ENCODE assay signal across 8 mouse cellular contexts in genomic region chr10:63022541-63023120, GRCm38 (mm10). TPM values are rescaled to one million over a fixed set of nuclear protein-coding genes. Genes with fewer than 3 reads are reported as not detected.
A peak's percentile ranks its signal among the peaks of the same experiment; 100 is the strongest.
DNase-seq lines count a peak whose midpoint lies in the region; ATAC-seq and TF ChIP-seq lines count a peak whose summit lies in the region.

No protein-coding gene starts in this region.

- peak overlapping the region; percentile 98 for H3K4me3 ChIP-seq in heart, embryonic 16.5 days (ENCODE audit: low read length)
- peak overlapping the region; percentile 76 to 86 for H3K4me3 ChIP-seq in ES-E14 (ENCODE audit: insufficient read depth in 1 of 2, low read depth in 1 of 2, low read length in 2 of 2, poor library complexity in 1 of 2, severe bottlenecking in 1 of 2)
- peak overlapping the region; percentile 85 for H3K4me3 ChIP-seq in forebrain, embryonic 15.5 days
- H3K4me3 ChIP-seq in liver, embryonic 16.5 days (ENCODE audit: low read depth, low read length): peak overlapping the region; percentile 95

- no peak for DNase-seq in heart, postnatal 36 days
- no peak for DNase-seq in ES-E14 (ENCODE audit: low read depth, low spot score)
- no peak for DNase-seq in left cerebral cortex, adult 11 months (ENCODE audit: low spot score)
- no peak for DNase-seq in cerebellum, adult 8-10 months

- H3K27me3 ChIP-seq in heart, embryonic 16.5 days (ENCODE audit: control insufficient read depth, insufficient read depth, low read length): no peaks in the 10 kb centered on the region
- H3K27me3 ChIP-seq in forebrain, embryonic 15.5 days: no peaks in the 10 kb centered on the region
- H3K27me3 ChIP-seq in liver, embryonic 16.5 days (ENCODE audit: control insufficient read depth, insufficient read depth, low read depth, low read length): no peaks in the 10 kb centered on the region

- intact Hi-C loops in heart, postnatal 36 days (cut with DNase I): loop anchor here (2.0 to 5.0 kb wide), 5 partner anchors 42 to 315 kb away; partner anchors contain the start of genes Ccar1, Herc4 and Rufy2

- no peaks in the 10 kb centered on the region for H3K36me3 ChIP-seq in heart, embryonic 16.5 days (ENCODE audit: control insufficient read depth, insufficient read depth)
- peaks cover 4% of the 10 kb centered on the region for H3K36me3 ChIP-seq in ES-E14 (ENCODE audit: control insufficient read depth, insufficient read depth, low read length, poor library complexity, severe bottlenecking)
- H3K36me3 ChIP-seq in forebrain, embryonic 15.5 days: peaks cover 4% of the 10 kb centered on the region
- peaks cover 4% of the 10 kb centered on the region for H3K36me3 ChIP-seq in liver, embryonic 16.5 days (ENCODE audit: control insufficient read depth, insufficient read depth)

- peak overlapping the region; percentile 74 for H3K4me2 ChIP-seq in heart, embryonic 16.5 days (ENCODE audit: low read depth, low read length)
- H3K4me2 ChIP-seq in forebrain, embryonic 15.5 days (replicated peaks): peak overlapping the region; percentile 83
- H3K4me2 ChIP-seq in liver, embryonic 16.5 days (ENCODE audit: low read depth, low read length): peak overlapping the region; percentile 95

- peaks cover 29% of the 10 kb centered on the region for H3K4me1 ChIP-seq in heart, embryonic 16.5 days (ENCODE audit: control insufficient read depth, insufficient read depth, low read length)
- peaks cover 3 to 4% of the 10 kb centered on the region in 2 experiments; a peak in 3 of 4 replicates for H3K4me1 ChIP-seq in ES-E14 (ENCODE audit: control insufficient read depth in 2 of 2, insufficient read depth in 2 of 2, low read length in 2 of 2, poor library complexity in 1 of 2)
- peaks cover 68% of the 10 kb centered on the region for H3K4me1 ChIP-seq in forebrain, embryonic 15.5 days
- peaks cover 28% of the 10 kb centered on the region for H3K4me1 ChIP-seq in liver, embryonic 16.5 days (ENCODE audit: control insufficient read depth, low read depth, low read length)

- no peaks in the 10 kb centered on the region for H3K9me3 ChIP-seq in heart, embryonic 16.5 days (replicated peaks; ENCODE audit: control insufficient read depth, low read length)
- no peaks in the 10 kb centered on the region for H3K9me3 ChIP-seq in ES-E14 (ENCODE audit: control insufficient read depth, insufficient read depth, low read depth, low read length)
- no peaks in the 10 kb centered on the region for H3K9me3 ChIP-seq in forebrain, embryonic 15.5 days
- H3K9me3 ChIP-seq in liver, embryonic 16.5 days (replicated peaks; ENCODE audit: control insufficient read depth, low read length): no peaks in the 10 kb centered on the region

- ATAC-seq in heart, embryonic 16.5 days (replicated peaks; ENCODE audit: extremely low read depth, insufficient read depth, low FRiP score): no peak
- ATAC-seq in forebrain, embryonic 15.5 days (replicated peaks): no peak
- no peak for ATAC-seq in liver, embryonic 16.5 days (ENCODE audit: low read depth)
- ATAC-seq in monocyte, adult 5-6 weeks (replicated peaks; ENCODE audit: insufficient number of reproducible peaks, low FRiP score, low TSS enrichment, poor library complexity, severe bottlenecking): no peak

- H3K9ac ChIP-seq in heart, embryonic 16.5 days (ENCODE audit: low read length): peak overlapping the region; percentile 100
- peak overlapping the region; percentile 93 for H3K9ac ChIP-seq in ES-E14 (ENCODE audit: insufficient read depth, low read depth, low read length, poor library complexity, severe bottlenecking)
- H3K9ac ChIP-seq in forebrain, embryonic 15.5 days (replicated peaks): peak overlapping the region; percentile 99
- peak overlapping the region; percentile 82 for H3K9ac ChIP-seq in liver, embryonic 16.5 days (ENCODE audit: low read depth, low read length)

- under 1% methylated on average over 27 of the region's 27 CpGs for WGBS in heart, embryonic 16.5 days
- WGBS in forebrain, embryonic 15.5 days: under 1% methylated on average over 27 of the region's 27 CpGs
- WGBS in liver, embryonic 16.5 days (ENCODE audit: insufficient replicate concordance): under 1% methylated on average over 27 of the region's 27 CpGs

- H3K27ac ChIP-seq in heart, embryonic 16.5 days (ENCODE audit: low read length): peak overlapping the region; percentile 99
- peak overlapping the region; percentile 66; the same call in 1 of the 2 replicates for H3K27ac ChIP-seq in ES-E14 (ENCODE audit: insufficient read depth, low read depth, low read length, poor library complexity, severe bottlenecking)
- H3K27ac ChIP-seq in forebrain, embryonic 15.5 days (replicated peaks): peak overlapping the region; percentile 100
- H3K27ac ChIP-seq in liver, embryonic 16.5 days (ENCODE audit: low read length): peak overlapping the region; percentile 92

- in situ Hi-C loops in ES-E14 (cut with MboI; ENCODE audit: low sequenced_read_pairs in 2 of 2, unreplicated experiment in 2 of 2): no loop called here

TF ChIP-seq in ES-E14, 5 proteins besides CTCF, POLR2A, EP300 and RAD21:
- TF ChIP-seq CHD2 (IDR thresholded peaks at IDR 0.05; ENCODE audit: low read depth, low read length): no peak
- no peak for TF ChIP-seq ZC3H11A (IDR thresholded peaks at IDR 0.05; ENCODE audit: borderline replicate concordance, low read depth, low read length)
- no peak for TF ChIP-seq ZNF384 (IDR thresholded peaks at IDR 0.05; ENCODE audit: low read depth, low read length)
- TF ChIP-seq HCFC1 (IDR thresholded peaks at IDR 0.05; ENCODE audit: borderline replicate concordance, insufficient read depth, low read length): no peak
- no peak for TF ChIP-seq MAFK (IDR thresholded peaks at IDR 0.05; ENCODE audit: insufficient read depth, low read depth, low read length)

RNA-seq across cellular contexts. Expression of gene Hnrnph3, which starts 1.4 kb away (rescaled TPM):
- 68.9 and 75.5 TPM in 2 replicates for polyA plus RNA-seq in heart, embryonic 16.5 days (2015; fragmentation: Nextera tagmentation; extraction: Ambion mirVana)
- 10 to 100 TPM; 30.7 to 33.2 TPM for total RNA-seq in heart, postnatal 36 days (2021)
- 23.8 and 25.7 TPM in 2 replicates for total RNA-seq in ES-E14 (2012; rRNA removed)
- 191 and 209 TPM in 2 replicates for polyA plus RNA-seq in forebrain, embryonic 15.5 days (2015; fragmentation: Nextera tagmentation; extraction: Ambion mirVana)
- polyA plus RNA-seq in liver, embryonic 16.5 days (2015; fragmentation: Nextera tagmentation; extraction: Ambion mirVana): 22.2 and 24.3 TPM in 2 replicates
- total RNA-seq in monocyte, adult 5-6 weeks (2017): 87.7 to 119 TPM (median 96.9 TPM) in 3 replicates

RNA-seq across cellular contexts. Expression of gene Pbld2, which starts 1.5 kb away (rescaled TPM):
- 0.77 and 0.89 TPM in 2 replicates for polyA plus RNA-seq in heart, embryonic 16.5 days (2015; fragmentation: Nextera tagmentation; extraction: Ambion mirVana)
- 1 to 10 TPM; 6.9 to 7.3 TPM for total RNA-seq in heart, postnatal 36 days (2021)
- total RNA-seq in ES-E14 (2012; rRNA removed): 0.58 and 2.1 TPM in 2 replicates
- polyA plus RNA-seq in forebrain, embryonic 15.5 days (2015; fragmentation: Nextera tagmentation; extraction: Ambion mirVana): 1.1 and 1.8 TPM in 2 replicates
- 5.3 and 6.4 TPM in 2 replicates for polyA plus RNA-seq in liver, embryonic 16.5 days (2015; fragmentation: Nextera tagmentation; extraction: Ambion mirVana)
- not detected in 3 replicates for total RNA-seq in monocyte, adult 5-6 weeks (2017)

RNA-seq across cellular contexts. Expression of gene Pbld1, which starts 37.3 kb away (rescaled TPM):
- polyA plus RNA-seq in heart, embryonic 16.5 days (2015; fragmentation: Nextera tagmentation; extraction: Ambion mirVana): 0.51 and 0.72 TPM in 2 replicates
- total RNA-seq in heart, postnatal 36 days (2021): 1 to 10 TPM; 1.8 to 2.3 TPM
- 3.6 and 4.1 TPM in 2 replicates for total RNA-seq in ES-E14 (2012; rRNA removed)
- polyA plus RNA-seq in forebrain, embryonic 15.5 days (2015; fragmentation: Nextera tagmentation; extraction: Ambion mirVana): 0.87 and 1.6 TPM in 2 replicates
- 36.6 and 48.3 TPM in 2 replicates for polyA plus RNA-seq in liver, embryonic 16.5 days (2015; fragmentation: Nextera tagmentation; extraction: Ambion mirVana)
- total RNA-seq in monocyte, adult 5-6 weeks (2017): 2.8 to 12.5 TPM in 2 of 3 replicates, not detected in the other

RNA-seq across cellular contexts. Expression of gene Rufy2, which starts 42.6 kb away (rescaled TPM):
- polyA plus RNA-seq in heart, embryonic 16.5 days (2015; fragmentation: Nextera tagmentation; extraction: Ambion mirVana): 16.5 and 16.9 TPM in 2 replicates
- total RNA-seq in heart, postnatal 36 days (2021): 10 to 100 TPM; 10.4 to 11.8 TPM
- 15.8 and 17.1 TPM in 2 replicates for total RNA-seq in ES-E14 (2012; rRNA removed)
- 58.3 and 63.6 TPM in 2 replicates for polyA plus RNA-seq in forebrain, embryonic 15.5 days (2015; fragmentation: Nextera tagmentation; extraction: Ambion mirVana)
- polyA plus RNA-seq in liver, embryonic 16.5 days (2015; fragmentation: Nextera tagmentation; extraction: Ambion mirVana): 2.0 and 2.6 TPM in 2 replicates
- 14.6 to 24.6 TPM (median 15.7 TPM) in 3 replicates for total RNA-seq in monocyte, adult 5-6 weeks (2017)
